Mouse (Mus musculus) cerebellum, adult 2 months (tissue): ENCODE data around the gene Atg7. TPM values are rescaled to one million over a fixed set of nuclear protein-coding genes. Genes with fewer than 3 reads are reported as not detected.
A peak's percentile ranks its signal among the peaks of the same experiment; 100 is the strongest.

Experiments used
- DNase-seq, 2 experiments: peaks; one replicate each; pipeline ENCODE4 v3.0.0; 2021
- H3K27ac ChIP-seq: fragments of 200-500 bp; 2 replicates; pipeline ENCODE4 v1.5.1; 2012; ENCODE audit warnings: low read length, control low read depth, inconsistent platforms; ENCODE audit not compliant: insufficient read depth
- H3K27me3 ChIP-seq: fragments of 200-500 bp; 2 replicates; pipeline ENCODE4 v1.6.1; 2012; ENCODE audit warnings: inconsistent platforms, mild to moderate bottlenecking, low read length, moderate library complexity; ENCODE audit not compliant: control insufficient read depth, insufficient read depth
- H3K4me1 ChIP-seq: fragments of 200-500 bp; 2 replicates; pipeline ENCODE4 v1.6.1; 2011; ENCODE audit warnings: low read length; ENCODE audit not compliant: control insufficient read depth, insufficient read depth
- H3K4me3 ChIP-seq: fragments of 200-500 bp; replicated peaks from 2 replicates; pipeline ENCODE3; 2011; ENCODE audit warnings: mild to moderate bottlenecking, low read depth, low read length, control low read depth; ENCODE audit not compliant: insufficient read depth
- CTCF ChIP-seq: fragments of 200-500 bp; IDR thresholded peaks from 2 replicates; pipeline ENCODE4 v1.5.1; 2011; ENCODE audit warnings: low read depth, mild to moderate bottlenecking, control low read depth, low read length, moderate library complexity, borderline replicate concordance; ENCODE audit not compliant: insufficient read depth
- POLR2A ChIP-seq: fragments of 200-500 bp; IDR thresholded peaks from 2 replicates; pipeline ENCODE4 v1.6.1; 2011; ENCODE audit warnings: low read length, control low read depth, borderline replicate concordance; ENCODE audit not compliant: insufficient read depth
- WGBS: fragments of 180-500 bp; shearing (Covaris S2); methylation state at CpG from one replicate; pipeline ENCODE4 v1.1.7; 2018; 5-methylcytosine and 5-hydroxymethylcytosine counted together
- polyA plus RNA-seq: library from polyadenylated mRNA; depleted of rRNA; stranded (reverse); fragments of >200 nt; gene quantifications from 2 replicates; pipeline ENCODE4 v1.2.3, GENCODE M21; 2012

Gene Atg7
- polyA plus RNA-seq, 1 experiment = 22.2 TPM

- no peak for TF ChIP-seq CTCF
- TF ChIP-seq POLR2A = no peak
Measured at GRCm38 (mm10) chr6:114858722-114859053, 215.8 kb downstream of the Atg7 start.

DNA sequence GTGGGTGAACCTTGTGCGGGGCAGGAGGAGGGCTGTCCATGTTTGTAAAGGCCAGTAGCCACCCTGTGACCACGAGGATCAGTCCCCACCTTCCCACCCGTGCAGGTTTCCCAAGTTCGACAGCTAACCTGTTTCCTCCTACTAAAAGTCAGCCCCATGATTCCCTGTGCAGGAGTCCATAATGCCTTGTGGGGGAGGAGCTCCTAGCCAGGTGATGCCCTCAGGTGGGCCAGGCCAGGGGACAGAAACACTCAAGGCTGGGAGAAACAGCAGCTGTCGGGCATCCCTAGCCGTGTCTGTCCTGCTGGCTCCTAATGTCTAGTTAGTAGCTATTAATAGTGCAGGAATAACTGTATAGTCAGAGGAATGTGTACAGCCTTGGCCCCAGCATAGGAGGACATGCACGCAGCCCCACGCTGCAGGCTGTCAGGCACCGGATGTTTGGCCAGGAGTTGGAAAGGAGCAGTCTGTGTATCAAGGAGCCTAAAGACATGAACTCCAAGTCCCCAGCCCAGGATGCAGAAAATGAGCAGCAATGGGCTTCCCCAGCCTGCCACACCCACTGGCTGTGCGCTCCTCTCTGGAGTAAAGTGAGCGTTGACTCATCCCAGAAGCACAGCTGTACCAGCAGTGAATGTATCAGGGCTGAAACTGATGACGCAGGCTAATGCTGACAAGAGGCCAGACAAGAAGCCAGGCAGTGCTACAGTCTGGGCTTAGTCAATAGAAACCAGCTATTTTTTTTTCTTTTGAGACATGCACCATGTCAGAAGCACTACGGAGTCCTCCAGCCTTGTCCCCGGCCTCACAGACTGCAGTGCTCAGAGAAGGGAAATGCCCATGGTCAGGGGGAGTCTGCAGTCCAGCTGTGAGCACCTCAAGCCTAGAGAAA is 218.0 kb downstream of the Atg7 start:
- WGBS = 70% methylated on average over 14 of the region's 14 CpGs
- no peaks in the 10 kb centered on the region for H3K27me3 ChIP-seq
- no peak overlapping the region for H3K4me3 ChIP-seq
- peaks cover 18% of the 10 kb centered on the region for H3K4me1 ChIP-seq
- peak; percentile 16 to 30 for DNase-seq
- TF ChIP-seq CTCF = no peak
- no peak for TF ChIP-seq POLR2A
- H3K27ac ChIP-seq = 0 out of 2 replicates have a peak overlapping the region, but pooled peaks have one; percentile 13

More at GRCm38 (mm10) chr6:114858722-114859053, 215.8 kb downstream of the Atg7 start:
- DNase-seq = no peak
- Histone ChIP-seq H3K27me3 (no peaks in the 10 kb centered on the region), H3K4me1 (peaks cover 18% of the 10 kb centered on the region), H3K4me3 (no peak overlapping the region), H3K27ac (no peak overlapping the region)
- WGBS = 86% methylated on average over 4 of the region's 4 CpGs

DNA sequence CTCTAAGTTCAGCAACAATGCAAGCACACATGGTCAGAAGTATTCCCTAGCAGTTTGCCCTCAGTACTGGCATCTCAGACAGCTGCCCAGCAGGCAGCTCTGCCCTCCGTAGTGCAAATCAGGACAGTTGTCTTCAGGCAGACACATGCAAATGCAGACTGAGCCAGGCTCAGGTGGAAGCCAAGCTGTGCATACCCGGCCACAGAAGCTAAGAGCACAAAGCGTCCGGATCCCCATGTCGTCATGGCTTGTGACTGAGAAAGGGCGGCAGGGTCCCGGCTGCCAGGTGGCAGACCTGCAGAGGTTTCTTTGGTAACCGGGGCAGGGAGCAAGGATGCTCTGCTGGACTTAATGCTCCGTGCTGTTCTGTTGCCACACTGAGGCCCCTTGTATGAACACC is 218.7 kb downstream of the Atg7 start:
- WGBS = 6% methylated on average over 9 of the region's 9 CpGs
- Histone ChIP-seq H3K27ac (0 out of 2 replicates have a peak overlapping the region, but pooled peaks have one; percentile 13), H3K4me3 (no peak overlapping the region), H3K27me3 (no peaks in the 10 kb centered on the region), H3K4me1 (peaks cover 18% of the 10 kb centered on the region)
- DNase-seq = peak; percentile 65 to 78
- TF ChIP-seq CTCF = no peak
- TF ChIP-seq POLR2A = no peak

DNA sequence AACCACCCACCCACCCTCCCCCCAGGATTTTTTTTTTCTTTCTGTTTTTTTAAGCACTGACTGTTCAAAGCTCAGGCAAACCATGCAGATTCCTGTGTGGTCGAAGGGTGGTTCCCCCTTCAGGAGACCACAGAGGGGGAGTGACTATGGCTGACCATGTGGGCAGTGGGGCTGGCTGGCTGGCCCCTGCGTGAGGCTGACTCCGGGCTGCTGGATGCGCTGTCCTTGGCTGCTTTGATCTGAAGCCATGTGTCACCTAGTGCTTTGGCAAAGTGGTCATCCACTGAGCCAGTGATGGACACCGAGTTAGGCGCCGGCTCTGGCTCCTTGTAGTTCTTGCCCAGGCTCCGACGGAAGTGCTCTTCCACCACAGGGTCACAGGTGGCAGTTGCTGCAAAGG is 219.1 kb downstream of the Atg7 start:
- peaks cover 18% of the 10 kb centered on the region for H3K4me1 ChIP-seq
- no peak overlapping the region for H3K27ac ChIP-seq
- H3K4me3 ChIP-seq = no peak overlapping the region
- 28% methylated on average over 9 of the region's 9 CpGs for WGBS
- H3K27me3 ChIP-seq = no peaks in the 10 kb centered on the region
- peak in 1 of 2 experiments; percentile 29 for DNase-seq
- TF ChIP-seq POLR2A = no peak
- TF ChIP-seq CTCF = no peak

DNA sequence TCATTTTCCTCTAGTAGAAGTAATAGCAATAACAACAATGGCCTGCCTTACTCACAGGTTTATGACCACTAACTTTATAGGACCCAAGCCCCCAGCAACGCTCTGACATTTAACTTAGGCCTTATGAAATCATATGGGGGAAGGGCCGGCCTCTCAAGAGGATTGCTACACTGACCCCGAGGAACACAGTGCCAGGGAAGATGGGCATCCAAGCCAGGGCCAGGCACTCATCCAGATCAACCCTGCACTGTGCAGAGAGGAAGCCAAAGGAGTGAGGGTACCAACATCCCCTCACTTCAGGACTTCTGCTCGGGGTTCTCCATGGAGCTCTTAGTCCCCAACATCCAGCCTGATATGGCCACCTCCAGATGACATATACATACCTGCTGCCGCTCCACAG is 220.6 kb downstream of the Atg7 start:
- 58% methylated on average over 5 of the region's 5 CpGs for WGBS
- no peak for DNase-seq
- Histone ChIP-seq H3K4me3 (no peak overlapping the region), H3K27me3 (no peaks in the 10 kb centered on the region), H3K4me1 (peaks cover 18% of the 10 kb centered on the region), H3K27ac (no peak overlapping the region)
- TF ChIP-seq POLR2A (no peak), CTCF (no peak)

DNA sequence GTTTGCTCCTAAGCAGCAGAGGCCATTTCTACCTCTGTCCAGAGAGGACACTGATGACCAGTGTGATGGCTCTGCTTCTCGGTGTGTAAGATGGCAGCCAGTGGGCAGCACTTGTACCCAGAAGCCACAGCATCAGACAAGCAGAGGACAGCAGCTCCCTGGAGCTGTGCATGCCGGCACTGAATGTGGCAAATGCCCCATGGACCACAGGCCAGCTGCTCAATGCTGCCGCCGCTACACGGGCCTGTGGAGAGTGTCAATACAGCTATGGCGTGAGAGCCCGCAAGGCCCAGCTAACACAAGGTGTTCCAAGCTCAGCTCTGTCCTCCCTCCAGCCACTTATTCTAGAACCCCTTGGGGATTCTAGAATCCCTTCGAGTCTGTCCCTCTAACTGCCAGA is 221.5 kb downstream of the Atg7 start:
- 74% methylated on average over 8 of the region's 8 CpGs for WGBS
- H3K4me1 ChIP-seq = peaks cover 18% of the 10 kb centered on the region
- TF ChIP-seq CTCF = no peak
- no peak for TF ChIP-seq POLR2A
- no peaks in the 10 kb centered on the region for H3K27me3 ChIP-seq
- H3K4me3 ChIP-seq = no peak overlapping the region
- H3K27ac ChIP-seq = no peak overlapping the region
- DNase-seq = no peak

GRCm38 (mm10) chr6:114866078-114866477 is 223.2 kb downstream of the Atg7 start:
- Histone ChIP-seq H3K27me3 (no peaks in the 10 kb centered on the region), H3K27ac (no peak overlapping the region), H3K4me3 (no peak overlapping the region), H3K4me1 (peaks cover 11% of the 10 kb centered on the region)
- no peak for DNase-seq
- TF ChIP-seq CTCF (no peak), POLR2A (no peak)
- 83% methylated on average over 3 of the region's 3 CpGs for WGBS

- TF ChIP-seq POLR2A = no peak
- TF ChIP-seq CTCF = no peak
- H3K4me1 ChIP-seq = peaks cover 6% of the 10 kb centered on the region
Measured at GRCm38 (mm10) chr6:114866619-114867018, 223.7 kb downstream of the Atg7 start.

GRCm38 (mm10) chr6:114868656-114869055 is 225.8 kb downstream of the Atg7 start:
- TF ChIP-seq POLR2A (no peak), CTCF (no peak)
- Histone ChIP-seq H3K27ac (no peak overlapping the region), H3K27me3 (no peaks in the 10 kb centered on the region), H3K4me3 (no peak overlapping the region), H3K4me1 (peaks cover under 1% of the 10 kb centered on the region)
- 77% methylated on average over 7 of the region's 7 CpGs for WGBS
- no peak for DNase-seq

More at GRCm38 (mm10) chr6:114866619-114867018, 223.7 kb downstream of the Atg7 start:
- H3K4me3 ChIP-seq = no peak overlapping the region
- 79% methylated on average over 4 of the region's 4 CpGs for WGBS
- H3K27ac ChIP-seq = no peak overlapping the region
- DNase-seq = no peak
- H3K27me3 ChIP-seq = no peaks in the 10 kb centered on the region
